Mouse (Mus musculus) gastrocnemius, adult 18-20 months (tissue): ENCODE results near the gene Xiap. TPM values are rescaled to one million over a fixed set of nuclear protein-coding genes. Genes with fewer than 3 reads are reported as not detected.
"Not testable (repeated sequence)": the region's sequence is repeated elsewhere in the genome, so short reads cannot be mapped to it uniquely, and the experiment has no call there.

ENCODE experiments used
- DNase-seq: peaks from one replicate; pipeline ENCODE4 v3.0.0; 2021; ENCODE audit warnings: low spot score
- long read RNA-seq, 2 experiments: library from polyadenylated mRNA; stranded (forward); transcript quantifications; one replicate each; pipeline ENCODE4 v2.0.0; 2021
- total RNA-seq, 2 experiments: library from RNA; stranded (reverse); gene quantifications; 2 replicates each; pipeline ENCODE4 v1.2.3; 2021

Xiap gene
- total RNA-seq = 10 to 100 TPM; 17.4 to 18.2 TPM
- long read RNA-seq, experiment 1, partial matches to known transcripts = 0 of 2 reads
- long read RNA-seq, experiment 1, other reads (novel, unspliced or antisense) = 2 of 2 reads
- long read RNA-seq, experiment 2, partial matches to known transcripts = 0 of 2 reads
- long read RNA-seq, experiment 2, other reads (novel, unspliced or antisense) = 2 of 2 reads

- DNase-seq = no peak
These were observed at the start of gene Xiap for GRCm38 (mm10) chrX:42059282-42060068. Gene Xiap, plus strand, starts transcription at chrX:42059679.

GRCm38 (mm10) chrX:42012677-42013208, 46.7 kb upstream of the Xiap start:
- DNase-seq = no peak

- DNase-seq = no peak
These were observed 45.7 kb upstream of the Xiap start for GRCm38 (mm10) chrX:42013776-42014175.

GRCm38 (mm10) chrX:42014502-42014901, 45.0 kb upstream of the Xiap start:
- no peak for DNase-seq

GRCm38 (mm10) chrX:42018030-42018429, 41.4 kb upstream of the Xiap start:
- DNase-seq = no peak

- DNase-seq = no peak
These were observed 40.0 kb upstream of the Xiap start for GRCm38 (mm10) chrX:42019441-42019840.

- not testable (repeated sequence) for DNase-seq
These were observed 33.6 kb upstream of the Xiap start for GRCm38 (mm10) chrX:42025802-42026440.

- not testable (repeated sequence) for DNase-seq
These were observed 32.5 kb upstream of the Xiap start for GRCm38 (mm10) chrX:42026981-42027380.

GRCm38 (mm10) chrX:42033111-42033693, 26.3 kb upstream of the Xiap start:
- peak; percentile 66 for DNase-seq

GRCm38 (mm10) chrX:42033911-42034310, 25.6 kb upstream of the Xiap start:
- no peak for DNase-seq

GRCm38 (mm10) chrX:42039481-42039880, 20.0 kb upstream of the Xiap start:
- no peak for DNase-seq

- DNase-seq = no peak
These were observed 14.5 kb upstream of the Xiap start for GRCm38 (mm10) chrX:42044935-42045334.

GRCm38 (mm10) chrX:42050652-42051643, 8.5 kb upstream of the Xiap start:
- DNase-seq = no peak

GRCm38 (mm10) chrX:42057012-42057411, 2.5 kb upstream of the Xiap start:
- no peak for DNase-seq

- no peak for DNase-seq
These were observed 1.6 kb upstream of the Xiap start for GRCm38 (mm10) chrX:42057873-42058272.

GRCm38 (mm10) chrX:42063621-42064020, 4.1 kb downstream of the Xiap start:
- no peak for DNase-seq

GRCm38 (mm10) chrX:42065086-42065485, 5.6 kb downstream of the Xiap start:
- no peak for DNase-seq

- no peak for DNase-seq
These were observed 7.3 kb downstream of the Xiap start for GRCm38 (mm10) chrX:42066771-42067170.

GRCm38 (mm10) chrX:42067791-42068200, 8.3 kb downstream of the Xiap start:
- DNase-seq = peak; percentile 67

GRCm38 (mm10) chrX:42068201-42068874, 8.9 kb downstream of the Xiap start:
- DNase-seq = peak; percentile 73
